Mouse (Mus musculus) stomach, postnatal 0 days (tissue): ENCODE measurements around the gene Ier5l. TPM values are rescaled to one million over a fixed set of nuclear protein-coding genes. Genes with fewer than 3 reads are reported as not detected.

Experiments
- ATAC-seq: fragments of 200-750 bp; cut with Nextera tagmentation; 2 replicates; pipeline ENCODE4 v1.8.0; 2017; ENCODE audit not compliant: low FRiP score, low TSS enrichment
- DNase-seq: peaks from one replicate; pipeline ENCODE4 v3.0.0-alpha.2; 2016; ENCODE audit warnings: low spot score
- H3K27ac ChIP-seq: fragments of 300-500 bp; sonication (generic); replicated peaks from 2 replicates; pipeline ENCODE4 v1.5.1; 2014; ENCODE audit warnings: mild to moderate bottlenecking, control low read depth
- H3K27me3 ChIP-seq: fragments of 300-500 bp; sonication (generic); 2 replicates; pipeline ENCODE4 v1.6.1; 2014; ENCODE audit warnings: low read length; ENCODE audit not compliant: control insufficient read depth, insufficient read depth
- H3K36me3 ChIP-seq: fragments of 300-500 bp; sonication (generic); 2 replicates; pipeline ENCODE4 v1.6.1; 2014; ENCODE audit warnings: low read length, mixed read lengths; ENCODE audit not compliant: control insufficient read depth, insufficient read depth
- H3K4me1 ChIP-seq: fragments of 300-500 bp; sonication (generic); replicated peaks from 2 replicates; pipeline ENCODE4 v1.6.1; 2014; ENCODE audit warnings: antibody characterized with exemption; ENCODE audit not compliant: control insufficient read depth, insufficient read depth
- H3K4me2 ChIP-seq: fragments of 300-500 bp; sonication (generic); replicated peaks from 2 replicates; pipeline ENCODE4 v1.6.1; 2014; ENCODE audit warnings: low read depth, mild to moderate bottlenecking, control low read depth, moderate library complexity
- H3K4me3 ChIP-seq: fragments of 300-500 bp; sonication (generic); 2 replicates; pipeline ENCODE4 v1.5.1; 2014; ENCODE audit warnings: low read depth, low read length, control low read depth
- H3K9ac ChIP-seq: fragments of 300-500 bp; sonication (generic); 2 replicates; pipeline ENCODE4 v1.6.1; 2014; ENCODE audit warnings: mild to moderate bottlenecking, low read length, control low read depth, mixed read lengths
- H3K9me3 ChIP-seq: fragments of 300-500 bp; sonication (generic); 2 replicates; pipeline ENCODE4 v1.6.1; 2016; ENCODE audit warnings: low read length; ENCODE audit not compliant: control insufficient read depth
- CTCF ChIP-seq: IDR thresholded peaks from 2 replicates; pipeline ENCODE4 v1.5.1; 2016; ENCODE audit warnings: antibody characterized with exemption, low read depth, mild to moderate bottlenecking, moderate library complexity
- EP300 ChIP-seq: optimal IDR thresholded peaks from 2 replicates; pipeline ENCODE3; 2016; ENCODE audit warnings: antibody characterized with exemption
- WGBS: fragments of 180-500 bp; shearing (Covaris S2); extraction: QIAGEN DNeasy Blood & Tissue Kit; methylation state at CpG from one replicate; pipeline ENCODE4 v1.1.7; 2014; 5-methylcytosine and 5-hydroxymethylcytosine counted together
- polyA plus RNA-seq: library from polyadenylated mRNA; unstranded; fragments of >200 nt; fragmentation: Nextera tagmentation; extraction: Ambion mirVana; gene quantifications from 2 replicates; pipeline ENCODE4 v1.2.1, GENCODE M21; 2015

Gene Ier5l
- 1.8 and 4.4 TPM in 2 replicates for polyA plus RNA-seq

GRCm38 (mm10) chr2:30474039-30474438 is at the start of gene Ier5l:
Gene Ier5l, minus strand, starts transcription at chr2:30474219.
- Histone ChIP-seq H3K27ac (peak within 1 kb of the TSS; percentile 94), H3K36me3 (no peaks in the 10 kb centered on the region), H3K4me2 (peak within 1 kb of the TSS; percentile 92), H3K4me3 (peak within 1 kb of the TSS; percentile 85), H3K9ac (peak within 1 kb of the TSS; percentile 90), H3K27me3 (no peaks in the 10 kb centered on the region), H3K9me3 (no peaks in the 10 kb centered on the region), H3K4me1 (peaks cover 4% of the 10 kb centered on the region; the same call in 1 of the 2 replicates)
- WGBS, result under 1% methylated on average over 37 of the region's 37 CpGs
- peak; percentile 93 for DNase-seq
- TF ChIP-seq EP300 (no peak), CTCF (peak; percentile 27)
- ATAC-seq, result peak; percentile 84

- DNase-seq (peak; percentile 56), ATAC-seq (no peak)
- Histone ChIP-seq H3K9me3 (no peaks in the 10 kb centered on the region), H3K4me2 (no peak overlapping the region), H3K4me3 (no peak overlapping the region), H3K27ac (no peak overlapping the region), H3K27me3 (no peaks in the 10 kb centered on the region), H3K36me3 (no peaks in the 10 kb centered on the region), H3K9ac (no peak overlapping the region), H3K4me1 (no peaks in the 10 kb centered on the region)
- TF ChIP-seq EP300, result no peak
- TF ChIP-seq CTCF, result no peak
- WGBS, result 63% methylated on average over 8 of the region's 8 CpGs
Observed at GRCm38 (mm10) chr2:30523727-30524126, 49.7 kb upstream of the Ier5l start.

GRCm38 (mm10) chr2:30510711-30511380 is 36.8 kb upstream of the Ier5l start:
- Histone ChIP-seq H3K27me3 (no peaks in the 10 kb centered on the region), H3K36me3 (no peaks in the 10 kb centered on the region), H3K4me2 (no peak overlapping the region), H3K4me1 (no peaks in the 10 kb centered on the region), H3K4me3 (no peak overlapping the region), H3K27ac (no peak overlapping the region), H3K9me3 (no peaks in the 10 kb centered on the region), H3K9ac (no peak overlapping the region)
- 61% methylated on average over 16 of the region's 16 CpGs for WGBS
- TF ChIP-seq CTCF (no peak), EP300 (no peak)
- DNase-seq, result no peak
- no peak for ATAC-seq

GRCm38 (mm10) chr2:30507138-30507727 is 33.2 kb upstream of the Ier5l start:
- H3K9ac ChIP-seq, result no peak overlapping the region
- no peak overlapping the region for H3K4me2 ChIP-seq
- ATAC-seq, result no peak
- no peak overlapping the region for H3K27ac ChIP-seq
- no peak for DNase-seq
- TF ChIP-seq CTCF, result no peak
- no peak for TF ChIP-seq EP300
- 55% methylated on average over 11 of the region's 11 CpGs for WGBS
- no peak overlapping the region for H3K4me3 ChIP-seq
- H3K27me3 ChIP-seq, result no peaks in the 10 kb centered on the region
- H3K4me1 ChIP-seq, result no peaks in the 10 kb centered on the region
- no peaks in the 10 kb centered on the region for H3K36me3 ChIP-seq
- no peaks in the 10 kb centered on the region for H3K9me3 ChIP-seq

GRCm38 (mm10) chr2:30503677-30504621 is 29.9 kb upstream of the Ier5l start:
- 41% methylated on average over 22 of the region's 23 CpGs for WGBS
- no peaks in the 10 kb centered on the region for H3K36me3 ChIP-seq
- TF ChIP-seq EP300 (no peak), CTCF (no peak)
- H3K9ac ChIP-seq, result no peak overlapping the region
- H3K4me1 ChIP-seq, result no peaks in the 10 kb centered on the region
- no peaks in the 10 kb centered on the region for H3K27me3 ChIP-seq
- no peak overlapping the region for H3K4me2 ChIP-seq
- DNase-seq (no peak), ATAC-seq (0 out of 2 replicates have a peak, but pooled peaks have one; percentile 33)
- no peak overlapping the region for H3K27ac ChIP-seq
- H3K9me3 ChIP-seq, result no peaks in the 10 kb centered on the region
- H3K4me3 ChIP-seq, result no peak overlapping the region
